Mouse (Mus musculus) forebrain, embryonic 13.5 days (tissue): ENCODE measurements around the gene Hist1h2bk. TPM values are rescaled to one million over a fixed set of nuclear protein-coding genes. Genes with fewer than 3 reads are reported as not detected.
"Not testable (repeated sequence)": the region's sequence is repeated elsewhere in the genome, so short reads cannot be mapped to it uniquely, and the experiment has no call there.

Experiments
- ATAC-seq: fragments of 200-750 bp; cut with Nextera tagmentation; 2 replicates; pipeline ENCODE4 v1.8.0; 2017
- H3K27ac ChIP-seq: fragments of 300-500 bp; sonication (generic); 2 replicates; pipeline ENCODE4 v1.5.1; 2015; ENCODE audit warnings: inconsistent platforms, mild to moderate bottlenecking, moderate library complexity
- H3K27me3 ChIP-seq: fragments of 300-500 bp; sonication (generic); 2 replicates; pipeline ENCODE4 v1.6.1; 2015; ENCODE audit warnings: mild to moderate bottlenecking, inconsistent platforms
- H3K36me3 ChIP-seq: fragments of 300-500 bp; sonication (generic); 2 replicates; pipeline ENCODE4 v1.6.1; 2015; ENCODE audit warnings: mild to moderate bottlenecking, inconsistent platforms; ENCODE audit not compliant: poor library complexity, severe bottlenecking
- H3K4me1 ChIP-seq: fragments of 300-500 bp; sonication (generic); 2 replicates; pipeline ENCODE4 v1.6.1; 2015; ENCODE audit warnings: inconsistent platforms
- H3K4me2 ChIP-seq: fragments of 300-500 bp; sonication (generic); 2 replicates; pipeline ENCODE4 v1.6.1; 2015; ENCODE audit warnings: inconsistent platforms, mild to moderate bottlenecking, moderate library complexity
- H3K4me3 ChIP-seq: fragments of 300-500 bp; sonication (generic); 2 replicates; pipeline ENCODE4 v1.5.1; 2015; ENCODE audit warnings: mild to moderate bottlenecking, inconsistent platforms
- H3K9ac ChIP-seq: fragments of 300-500 bp; sonication (generic); 2 replicates; pipeline ENCODE4 v1.6.1; 2015; ENCODE audit warnings: mild to moderate bottlenecking, inconsistent platforms
- H3K9me3 ChIP-seq: fragments of 300-500 bp; sonication (generic); replicated peaks from 2 replicates; pipeline ENCODE4 v1.6.1; 2016; ENCODE audit warnings: inconsistent platforms
- WGBS: fragments of 180-500 bp; shearing (Covaris S2); methylation state at CpG from one replicate; pipeline ENCODE4 v1.1.7; 2015; 5-methylcytosine and 5-hydroxymethylcytosine counted together
- polyA plus RNA-seq: library from polyadenylated mRNA; unstranded; fragments of >200 nt; fragmentation: Nextera tagmentation; extraction: Ambion mirVana; gene quantifications from 2 replicates; pipeline ENCODE4 v1.2.1, GENCODE M21; 2015

Gene Hist1h2bk
- polyA plus RNA-seq, result 7.5 and 10.3 TPM in 2 replicates

- H3K27me3 ChIP-seq, H3K9me3 ChIP-seq, H3K36me3 ChIP-seq: not testable (repeated sequence)
- Histone ChIP-seq H3K4me1 (peaks cover 28% of the 10 kb centered on the region), H3K4me2 (peak within 1 kb of the TSS; percentile 79), H3K4me3 (peak within 1 kb of the TSS; percentile 44), H3K9ac (peak within 1 kb of the TSS; percentile 71), H3K27ac (peak within 1 kb of the TSS; percentile 89)
- 0% methylated on average over 25 of the region's 69 CpGs for WGBS
- ATAC-seq, result peak; percentile 98
Observed at GRCm38 (mm10) chr13:22035267-22036148, at the start of gene Hist1h2bk, which contains the start of gene Hist1h2ah. Gene Hist1h2bk, plus strand, starts transcription at chr13:22035870. Gene Hist1h2ah, minus strand, starts transcription at chr13:22035568.

GRCm38 (mm10) chr13:21992550-21992949 lies 43.1 kb upstream of the Hist1h2bk start:
- 82% methylated on average over 5 of the region's 5 CpGs for WGBS

DNA sequence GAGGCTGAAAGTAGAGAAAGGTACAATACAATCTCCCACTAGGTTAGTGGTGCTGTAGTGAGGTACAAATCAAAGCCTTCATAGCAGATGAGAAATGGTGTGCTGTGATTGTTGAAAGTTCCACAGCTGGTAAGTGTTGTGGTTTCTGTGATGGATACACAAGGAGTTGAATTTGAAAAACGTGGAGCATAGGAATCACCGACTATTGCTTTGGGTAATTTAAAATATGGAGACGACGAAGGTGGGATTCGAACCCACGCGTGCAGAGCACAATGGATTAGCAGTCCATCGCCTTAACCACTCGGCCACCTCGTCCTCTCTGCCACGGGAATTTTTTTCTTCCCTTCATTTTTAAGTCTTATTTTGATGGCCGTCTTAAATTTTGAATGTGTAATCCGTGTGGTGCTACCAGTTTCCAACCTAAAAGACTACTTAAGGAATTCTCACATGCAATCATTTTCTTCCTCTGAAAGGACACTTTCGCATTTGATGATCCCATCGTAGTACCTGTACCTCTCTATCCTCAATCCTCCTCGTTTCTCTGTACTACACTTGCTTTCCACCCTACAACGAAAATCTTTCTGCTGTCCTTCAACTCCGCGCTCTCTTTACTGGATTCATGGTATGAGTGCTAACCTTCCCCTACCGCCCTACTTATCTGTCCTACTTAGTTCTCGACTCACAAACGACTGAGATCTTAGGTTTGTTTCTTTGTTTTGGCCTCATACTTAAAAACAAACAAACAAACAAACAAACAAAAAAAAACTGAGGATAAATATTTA lies 41.5 kb upstream of the Hist1h2bk start:
- H3K4me3 ChIP-seq, result no peak overlapping the region
- WGBS, result 1% methylated on average over 22 of the region's 22 CpGs
- no peak overlapping the region for H3K27ac ChIP-seq

More at GRCm38 (mm10) chr13:21992550-21992949, 43.1 kb upstream of the Hist1h2bk start:
- no peaks in the 10 kb centered on the region for H3K9me3 ChIP-seq
- H3K9ac ChIP-seq, result no peak overlapping the region
- H3K4me3 ChIP-seq, result no peak overlapping the region
- no peak overlapping the region for H3K4me2 ChIP-seq
- no peaks in the 10 kb centered on the region for H3K36me3 ChIP-seq
- H3K4me1 ChIP-seq, result peaks cover 13% of the 10 kb centered on the region
- no peak overlapping the region for H3K27ac ChIP-seq
- H3K27me3 ChIP-seq, result peaks cover 58% of the 10 kb centered on the region
- no peak for ATAC-seq

DNA sequence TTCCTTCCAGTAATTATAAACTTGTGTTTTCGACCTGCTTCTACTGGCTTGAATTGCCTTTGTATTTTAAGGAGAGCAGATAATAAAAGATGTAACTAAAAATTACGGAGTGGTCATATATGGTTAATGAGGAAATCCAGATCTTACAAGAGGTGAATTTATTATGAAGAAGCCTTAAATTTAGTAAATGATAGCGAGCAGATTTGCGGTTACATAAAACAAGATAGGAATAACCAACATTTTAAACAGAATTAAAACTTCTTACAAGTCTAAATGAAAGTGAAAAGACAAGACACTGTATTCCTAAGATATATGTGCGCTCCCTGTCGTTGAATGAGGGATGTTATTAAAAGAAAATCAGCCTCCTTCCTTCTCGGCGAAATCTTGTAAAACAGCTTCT lies 40.8 kb upstream of the Hist1h2bk start:
- Histone ChIP-seq H3K4me2 (peak overlapping the region; percentile 58), H3K27me3 (peaks cover 73% of the 10 kb centered on the region), H3K36me3 (no peaks in the 10 kb centered on the region), H3K4me3 (peak overlapping the region; percentile 38), H3K4me1 (peaks cover 13% of the 10 kb centered on the region), H3K27ac (no peak overlapping the region), H3K9ac (0 out of 2 replicates have a peak overlapping the region, but pooled peaks have one; percentile 26), H3K9me3 (no peaks in the 10 kb centered on the region)
- no peak for ATAC-seq
- WGBS, result 5% methylated on average over 8 of the region's 8 CpGs

More for the DNA sequence above, 41.5 kb upstream of the Hist1h2bk start:
- no peak for ATAC-seq
- Histone ChIP-seq H3K36me3 (no peaks in the 10 kb centered on the region), H3K4me2 (0 out of 2 replicates have a peak overlapping the region, but pooled peaks have one; percentile 12), H3K9me3 (no peaks in the 10 kb centered on the region), H3K4me1 (peaks cover 13% of the 10 kb centered on the region), H3K9ac (no peak overlapping the region), H3K27me3 (peaks cover 68% of the 10 kb centered on the region)

GRCm38 (mm10) chr13:21995331-21995914 lies 40.2 kb upstream of the Hist1h2bk start:
- WGBS, result under 1% methylated on average over 21 of the region's 21 CpGs
- Histone ChIP-seq H3K4me3 (peak overlapping the region; percentile 38), H3K4me1 (peaks cover 13% of the 10 kb centered on the region), H3K9ac (0 out of 2 replicates have a peak overlapping the region, but pooled peaks have one; percentile 26), H3K4me2 (peak overlapping the region; percentile 58), H3K27me3 (peaks cover 74% of the 10 kb centered on the region), H3K36me3 (no peaks in the 10 kb centered on the region), H3K9me3 (no peaks in the 10 kb centered on the region), H3K27ac (no peak overlapping the region)
- 0 out of 2 replicates have a peak, but pooled peaks have one; percentile 30 for ATAC-seq

- 2% methylated on average over 12 of the region's 12 CpGs for WGBS
- H3K4me1 ChIP-seq, result peaks cover 13% of the 10 kb centered on the region
- H3K27ac ChIP-seq, result no peak overlapping the region
- no peaks in the 10 kb centered on the region for H3K9me3 ChIP-seq
- H3K36me3 ChIP-seq, result no peaks in the 10 kb centered on the region
- peak overlapping the region; percentile 58 for H3K4me2 ChIP-seq
- peaks cover 80% of the 10 kb centered on the region for H3K27me3 ChIP-seq
- H3K9ac ChIP-seq, result no peak overlapping the region
- H3K4me3 ChIP-seq, result peak overlapping the region; percentile 38
- ATAC-seq, result no peak
Observed at GRCm38 (mm10) chr13:21996101-21996839, 39.4 kb upstream of the Hist1h2bk start.

DNA sequence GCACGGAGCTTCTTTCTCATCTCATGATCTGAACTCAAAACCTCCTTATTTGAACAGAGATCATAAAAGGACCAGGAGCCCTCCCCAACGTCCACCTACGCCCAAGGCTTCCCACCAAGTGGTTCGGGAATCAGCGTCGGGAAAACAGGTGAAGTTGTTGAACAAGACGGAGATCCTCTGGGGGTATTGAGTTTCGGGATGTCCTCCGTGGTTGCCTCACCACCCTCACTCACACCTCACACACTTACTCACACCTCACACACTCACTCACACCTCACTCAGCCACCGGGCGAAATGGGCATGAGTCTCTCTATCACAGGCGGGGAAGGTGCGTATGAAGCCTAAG lies 38.9 kb upstream of the Hist1h2bk start:
- no peaks in the 10 kb centered on the region for H3K36me3 ChIP-seq
- under 1% methylated on average over 13 of the region's 13 CpGs for WGBS
- no peak overlapping the region for H3K27ac ChIP-seq
- H3K27me3 ChIP-seq, result peaks cover 82% of the 10 kb centered on the region
- no peak for ATAC-seq
- H3K4me3 ChIP-seq, result peak overlapping the region; percentile 38
- peak overlapping the region; percentile 58 for H3K4me2 ChIP-seq
- no peaks in the 10 kb centered on the region for H3K9me3 ChIP-seq
- no peak overlapping the region for H3K9ac ChIP-seq
- H3K4me1 ChIP-seq, result peaks cover 13% of the 10 kb centered on the region

DNA sequence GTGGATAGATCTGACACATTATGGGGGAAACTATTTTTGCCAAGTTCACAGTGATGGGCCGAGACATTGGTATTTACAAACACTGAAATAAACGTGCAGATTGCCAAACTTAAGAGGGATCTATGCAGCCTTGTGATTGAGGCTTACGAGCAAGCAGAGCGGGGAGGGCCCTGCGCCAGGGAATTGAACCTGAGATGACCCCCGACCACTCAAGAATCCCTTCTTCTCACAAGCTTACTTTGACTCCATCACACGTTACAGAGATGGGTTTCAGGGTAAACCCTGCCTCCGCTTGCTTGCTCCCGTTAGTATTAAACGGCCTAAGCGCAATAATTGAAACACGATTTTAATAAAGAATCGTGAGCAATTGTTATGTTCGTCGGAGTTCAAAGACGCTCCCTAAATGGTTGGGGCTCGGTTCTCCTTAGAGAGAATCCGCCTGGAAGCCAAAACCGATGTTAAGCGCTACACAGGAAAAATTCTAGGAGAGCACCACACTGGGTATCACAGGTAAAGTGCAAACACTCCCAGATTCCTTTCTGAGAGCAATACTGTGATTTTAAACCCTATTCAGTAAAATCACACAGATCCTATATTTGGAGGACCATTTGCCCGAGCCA lies 38.4 kb upstream of the Hist1h2bk start:
- Histone ChIP-seq H3K36me3 (no peaks in the 10 kb centered on the region), H3K9me3 (no peaks in the 10 kb centered on the region), H3K27me3 (peaks cover 87% of the 10 kb centered on the region), H3K27ac (no peak overlapping the region), H3K4me3 (peak overlapping the region; percentile 38), H3K4me1 (peaks cover 13% of the 10 kb centered on the region), H3K4me2 (peak overlapping the region; percentile 58), H3K9ac (no peak overlapping the region)
- WGBS, result 1% methylated on average over 21 of the region's 21 CpGs
- ATAC-seq, result no peak

DNA sequence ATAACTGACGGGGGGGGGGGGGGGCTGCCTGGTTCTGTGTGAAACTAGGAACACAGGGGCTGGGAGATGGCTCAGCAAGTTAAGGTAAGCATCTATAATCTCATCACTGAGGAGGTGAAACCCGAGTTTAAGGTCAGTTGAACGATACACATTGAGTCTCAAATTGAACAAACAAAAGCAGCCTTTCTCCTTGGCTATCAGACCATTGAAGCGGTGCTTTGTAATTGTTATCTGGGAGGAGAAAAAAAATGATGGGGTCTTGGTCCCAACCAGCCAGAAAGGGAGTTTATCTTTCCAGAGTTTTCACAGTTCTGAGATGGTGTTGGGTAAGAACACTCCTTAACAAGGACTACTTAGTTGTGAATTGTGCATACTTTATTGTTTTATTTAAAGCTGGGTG lies 37.8 kb upstream of the Hist1h2bk start:
- Histone ChIP-seq H3K27ac (no peak overlapping the region), H3K27me3 (peaks cover 89% of the 10 kb centered on the region), H3K9ac (no peak overlapping the region), H3K36me3 (no peaks in the 10 kb centered on the region), H3K4me1 (peaks cover 13% of the 10 kb centered on the region), H3K9me3 (no peaks in the 10 kb centered on the region), H3K4me2 (peak overlapping the region; percentile 58), H3K4me3 (no peak overlapping the region)
- no peak for ATAC-seq
- 4% methylated on average over 4 of the region's 4 CpGs for WGBS

DNA sequence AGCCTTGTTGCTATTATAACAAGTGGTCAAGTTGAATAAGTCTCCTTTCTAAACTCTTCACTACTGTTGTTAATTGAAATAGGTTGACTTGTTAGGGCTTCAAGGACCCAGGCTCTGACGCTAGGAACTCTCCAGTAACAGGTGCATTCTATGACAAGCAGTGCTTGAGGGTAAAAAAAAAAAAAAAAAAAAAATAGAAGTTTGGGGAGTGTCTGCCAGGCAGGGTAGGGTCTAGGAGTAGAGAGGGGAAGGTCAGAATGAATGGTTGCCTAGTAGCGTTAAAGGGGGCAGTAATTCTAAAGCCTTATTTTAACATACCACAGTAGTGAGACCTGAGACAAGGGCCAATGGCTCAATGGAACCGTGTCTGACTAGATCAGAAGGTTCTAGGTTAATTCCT lies 37.3 kb upstream of the Hist1h2bk start:
- Histone ChIP-seq H3K9ac (no peak overlapping the region), H3K4me3 (no peak overlapping the region), H3K27ac (no peak overlapping the region), H3K4me2 (no peak overlapping the region), H3K36me3 (no peaks in the 10 kb centered on the region), H3K9me3 (no peaks in the 10 kb centered on the region), H3K27me3 (peaks cover 92% of the 10 kb centered on the region), H3K4me1 (peaks cover 13% of the 10 kb centered on the region)
- WGBS, result 24% methylated on average over 3 of the region's 3 CpGs
- no peak for ATAC-seq

- H3K4me1 ChIP-seq, result peaks cover 13% of the 10 kb centered on the region
- ATAC-seq, result no peak
Observed at GRCm38 (mm10) chr13:21999147-21999546, 36.5 kb upstream of the Hist1h2bk start.

More at GRCm38 (mm10) chr13:21999147-21999546, 36.5 kb upstream of the Hist1h2bk start:
- Histone ChIP-seq H3K27ac (no peak overlapping the region), H3K9me3 (no peaks in the 10 kb centered on the region), H3K4me2 (no peak overlapping the region), H3K27me3 (peaks cover 95% of the 10 kb centered on the region), H3K9ac (no peak overlapping the region), H3K4me3 (no peak overlapping the region), H3K36me3 (no peaks in the 10 kb centered on the region)
- WGBS, result 20% methylated on average over 4 of the region's 4 CpGs
